Mouse (Mus musculus) neural tube, embryonic 11.5 days (tissue): Measurements from ENCODE around the gene Tmem199. TPM values are rescaled to one million over a fixed set of nuclear protein-coding genes. Genes with fewer than 3 reads are reported as not detected.

Experiments used
- ATAC-seq: fragments of 200-750 bp; cut with Nextera tagmentation; 2 replicates; pipeline ENCODE4 v1.8.0; 2017; ENCODE audit warnings: moderate number of reproducible peaks, mild to moderate bottlenecking, moderate TSS enrichment, moderate library complexity; ENCODE audit not compliant: insufficient read depth, low FRiP score, low TSS enrichment
- DNase-seq: peaks from one replicate; pipeline ENCODE4 v3.0.0-alpha.2; 2015; ENCODE audit warnings: low spot score
- H3K27ac ChIP-seq: fragments of 300-500 bp; sonication (generic); 2 replicates; pipeline ENCODE4 v1.5.1; 2014; ENCODE audit warnings: low read depth, mild to moderate bottlenecking, low read length
- H3K27me3 ChIP-seq: fragments of 300-500 bp; sonication (generic); 2 replicates; pipeline ENCODE4 v1.6.1; 2014; ENCODE audit warnings: mild to moderate bottlenecking, low read length, mixed read lengths; ENCODE audit not compliant: control insufficient read depth, insufficient read depth
- H3K36me3 ChIP-seq: fragments of 300-500 bp; sonication (generic); 2 replicates; pipeline ENCODE4 v1.6.1; 2014; ENCODE audit warnings: mild to moderate bottlenecking, low read length, moderate library complexity, mixed read lengths; ENCODE audit not compliant: control insufficient read depth, insufficient read depth
- H3K4me1 ChIP-seq: fragments of 300-500 bp; sonication (generic); 2 replicates; pipeline ENCODE4 v1.6.1; 2014; ENCODE audit warnings: low read length, mixed read lengths; ENCODE audit not compliant: control insufficient read depth, insufficient read depth
- H3K4me2 ChIP-seq: fragments of 300-500 bp; sonication (generic); 2 replicates; pipeline ENCODE4 v1.6.1; 2014; ENCODE audit warnings: low read depth, mild to moderate bottlenecking, moderate library complexity
- H3K4me3 ChIP-seq: fragments of 300-500 bp; sonication (generic); 2 replicates; pipeline ENCODE4 v1.5.1; 2014; ENCODE audit warnings: low read depth, low read length
- H3K9ac ChIP-seq: fragments of 300-500 bp; sonication (generic); 2 replicates; pipeline ENCODE4 v1.6.1; 2014; ENCODE audit warnings: mild to moderate bottlenecking, low read length
- H3K9me3 ChIP-seq: fragments of 300-500 bp; sonication (generic); 2 replicates; pipeline ENCODE4 v1.6.1; 2016; ENCODE audit warnings: low read length; ENCODE audit not compliant: control insufficient read depth
- WGBS: fragments of 180-500 bp; shearing (Covaris S2); extraction: QIAGEN DNeasy Blood & Tissue Kit; methylation state at CpG from one replicate; pipeline ENCODE4 v1.1.7; 2014; 5-methylcytosine and 5-hydroxymethylcytosine counted together
- polyA plus RNA-seq: library from polyadenylated mRNA; unstranded; fragments of >200 nt; fragmentation: Nextera tagmentation; extraction: Ambion mirVana; gene quantifications from 2 replicates; pipeline ENCODE4 v1.2.1, GENCODE M21; 2014

The Tmem199 gene
- polyA plus RNA-seq, 1 experiment from 2014 or later = 87.3 TPM

DNA sequence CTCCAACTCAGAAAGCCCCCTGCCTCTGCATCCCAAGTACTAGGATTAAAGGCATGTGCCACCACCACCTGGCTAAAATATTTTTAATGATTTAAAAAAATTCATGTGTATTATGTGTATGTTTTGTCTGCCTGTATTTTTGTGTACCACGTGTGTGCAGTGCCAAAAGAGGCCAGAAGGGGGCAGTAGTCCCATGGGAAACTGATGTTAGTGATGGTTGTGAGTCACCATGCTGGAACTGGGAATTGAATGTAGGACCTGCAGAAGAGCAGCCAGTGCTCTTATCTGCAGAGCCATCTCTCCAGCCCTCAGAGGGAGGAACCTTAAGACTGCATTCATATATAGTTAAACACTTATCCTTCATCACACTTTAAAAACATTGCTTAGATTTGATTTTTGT, 50.1 kb downstream of the Tmem199 start:
- Histone ChIP-seq H3K27me3 (no peaks in the 10 kb centered on the region), H3K4me3 (no peak overlapping the region), H3K9ac (no peak overlapping the region), H3K4me2 (no peak overlapping the region), H3K36me3 (no peaks in the 10 kb centered on the region), H3K27ac (no peak overlapping the region), H3K9me3 (no peaks in the 10 kb centered on the region), H3K4me1 (peaks cover 9% of the 10 kb centered on the region; the same call in 1 of the 2 replicates)
- DNase-seq (no peak), ATAC-seq (no peak)
- WGBS = 80% methylated on average over 1 of the region's 1 CpGs

GRCm38 (mm10) chr11:78458740-78459139, 53.2 kb downstream of the Tmem199 start:
- DNase-seq = no peak
- Histone ChIP-seq H3K36me3 (no peaks in the 10 kb centered on the region), H3K9ac (no peak overlapping the region), H3K27ac (no peak overlapping the region), H3K4me1 (no peaks in the 10 kb centered on the region), H3K4me3 (no peak overlapping the region), H3K4me2 (no peak overlapping the region), H3K27me3 (no peaks in the 10 kb centered on the region), H3K9me3 (no peaks in the 10 kb centered on the region)
- no peak for ATAC-seq
- WGBS = 85% methylated on average over 17 of the region's 17 CpGs

Other genes starting within 250 kb of the Tmem199 start
- 0.17 TPM in 1 of 2 replicates, not detected in the other for gene BC030499, start 221.3 kb downstream of the Tmem199 start, polyA plus RNA-seq
- gene Spag5, start 210.6 kb downstream of the Tmem199 start, polyA plus RNA-seq = 48.0 and 52.7 TPM in 2 replicates
- gene Aldoc, start 189.2 kb downstream of the Tmem199 start, polyA plus RNA-seq = 3.0 and 4.0 TPM in 2 replicates
- gene Pigs, start 183.8 kb downstream of the Tmem199 start, polyA plus RNA-seq = 65.5 and 72.3 TPM in 2 replicates
- 69.3 and 74.6 TPM in 2 replicates for gene Unc119, start 168.7 kb downstream of the Tmem199 start, polyA plus RNA-seq
- gene Foxn1, start 125.6 kb downstream of the Tmem199 start, polyA plus RNA-seq = not detected in 2 replicates
- not detected in 2 replicates for gene Slc13a2, start 90.0 kb downstream of the Tmem199 start, polyA plus RNA-seq
- 17.6 and 19.6 TPM in 2 replicates for gene Slc46a1, start 46.5 kb downstream of the Tmem199 start, polyA plus RNA-seq
- 17.4 and 21.8 TPM in 2 replicates for gene Sarm1, start 14.4 kb downstream of the Tmem199 start, polyA plus RNA-seq
- 67.8 and 68.7 TPM in 2 replicates for gene Vtn, start 13.1 kb downstream of the Tmem199 start, polyA plus RNA-seq
- gene Sebox, start 8.7 kb downstream of the Tmem199 start, polyA plus RNA-seq = not detected in 2 replicates
- 156 and 158 TPM in 2 replicates for gene Poldip2, start within 50 bp of the Tmem199 start, polyA plus RNA-seq
- 70.0 and 71.2 TPM in 2 replicates for gene Tnfaip1, start 24.2 kb upstream of the Tmem199 start, polyA plus RNA-seq
- gene Ift20, start 24.2 kb upstream of the Tmem199 start, polyA plus RNA-seq = 99.7 and 110 TPM in 2 replicates
- gene Tmem97, start 38.6 kb upstream of the Tmem199 start, polyA plus RNA-seq = 69.3 and 75.1 TPM in 2 replicates
- 25.3 and 26.9 TPM in 2 replicates for gene Nlk, start 185.2 kb upstream of the Tmem199 start, polyA plus RNA-seq
- gene Ccnq, start 239.6 kb upstream of the Tmem199 start, polyA plus RNA-seq = 37.5 and 38.9 TPM in 2 replicates